Mouse (Mus musculus) fibroblast of lung, adult 2 months (primary cell): Measurements from ENCODE around the gene Trmt44.

Experiments
- DNase-seq: peaks from one replicate; pipeline ENCODE4 v3.0.0-alpha.2; 2011; ENCODE audit warnings: low read depth

Gene Trmt44

DNA sequence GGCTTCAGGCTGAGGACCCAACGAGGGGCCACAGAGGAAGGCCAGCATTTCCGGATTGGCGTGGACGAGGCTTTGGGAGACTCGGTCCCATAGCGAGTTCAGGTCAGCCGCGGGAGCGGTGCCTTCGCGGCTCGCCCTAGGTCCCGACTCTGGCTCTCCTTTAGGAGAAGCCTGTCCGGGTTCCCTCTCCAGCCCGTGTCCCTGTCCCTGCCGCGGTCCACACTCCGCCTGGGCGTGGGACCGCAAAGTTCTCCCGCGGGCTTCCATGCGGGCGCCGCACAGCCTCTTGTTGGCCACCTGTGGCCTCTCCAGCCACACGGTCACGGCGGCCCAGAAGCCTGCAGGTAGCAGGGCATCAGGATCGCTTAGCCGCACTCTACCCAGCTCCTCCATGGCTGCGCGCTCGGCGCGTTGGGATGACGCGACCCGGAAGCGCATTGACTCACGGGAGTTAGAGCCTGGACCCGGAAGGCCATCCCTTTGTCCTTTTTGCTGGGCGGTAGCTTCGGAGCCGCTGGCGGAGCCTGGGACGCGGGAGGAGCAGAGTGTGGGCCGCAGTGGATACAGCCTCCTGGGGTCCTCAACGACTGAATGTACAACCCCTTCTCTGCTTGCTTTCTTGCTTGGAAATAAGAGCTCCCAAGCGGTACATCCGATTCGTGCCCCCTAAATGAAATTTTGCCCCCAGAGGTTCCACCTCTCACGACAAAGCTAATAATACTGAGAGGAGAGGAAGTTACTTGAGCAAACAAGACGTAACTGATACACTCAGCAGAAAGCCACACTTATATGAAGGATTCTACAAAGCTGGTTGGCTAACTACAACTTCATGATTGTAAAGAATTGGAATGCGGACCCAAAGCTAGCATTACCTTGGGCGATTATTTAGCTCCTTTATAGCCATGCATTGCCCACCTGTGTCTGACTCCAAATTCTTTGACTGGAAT, at the start of gene Trmt44:
Gene Trmt44, minus strand, starts transcription at position 418 of the 947 bp plus-strand sequence.
- peak; percentile 71 for DNase-seq

- no peak for DNase-seq
Observed at GRCm38 (mm10) chr5:35623831-35624230, 49.0 kb upstream of the Trmt44 start.

GRCm38 (mm10) chr5:35621114-35621513, 46.2 kb upstream of the Trmt44 start:
- DNase-seq = no peak

DNA sequence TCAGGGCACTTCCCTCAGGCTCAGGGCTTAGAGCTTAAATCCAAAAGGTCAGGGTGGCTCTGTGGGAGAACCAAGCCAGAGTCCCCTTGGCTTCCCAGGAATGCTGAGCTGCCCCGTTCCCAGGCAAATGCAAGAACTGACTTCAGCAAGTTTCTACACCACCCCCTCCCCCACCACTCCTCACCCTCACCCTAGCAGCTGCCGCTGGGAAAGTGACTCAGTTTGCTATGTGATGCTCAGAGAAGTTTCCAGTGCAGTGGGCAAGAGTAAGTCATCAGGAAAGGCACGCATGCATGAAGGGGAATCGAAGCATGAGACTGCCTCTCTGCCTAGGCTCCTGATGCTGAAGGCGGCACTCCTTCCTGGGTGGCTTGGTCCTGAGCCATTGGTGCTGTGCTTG, 42.1 kb upstream of the Trmt44 start:
- peak; percentile 77 for DNase-seq

- no peak for DNase-seq
Observed at GRCm38 (mm10) chr5:35612722-35613121, 37.9 kb upstream of the Trmt44 start.

DNA sequence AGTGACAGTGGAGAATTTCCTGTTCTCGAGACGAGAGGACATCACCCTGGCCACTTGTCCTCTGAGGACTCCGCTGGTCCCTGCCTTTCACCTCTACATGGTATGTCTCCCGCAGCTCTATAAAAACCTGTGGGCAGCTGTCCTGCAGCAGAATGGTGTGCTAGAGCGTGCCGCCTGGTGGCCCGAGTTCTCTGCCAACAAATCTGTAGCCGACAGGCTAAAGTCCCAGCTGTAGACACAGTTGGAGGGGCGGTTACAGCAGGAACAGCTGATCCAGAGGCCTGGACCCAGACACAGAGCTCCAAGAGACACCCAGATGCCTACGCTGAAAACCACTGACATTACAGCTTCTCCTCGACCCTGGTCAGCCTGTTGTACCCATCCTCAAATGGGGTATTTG, 37.0 kb upstream of the Trmt44 start:
- DNase-seq = no peak

DNA sequence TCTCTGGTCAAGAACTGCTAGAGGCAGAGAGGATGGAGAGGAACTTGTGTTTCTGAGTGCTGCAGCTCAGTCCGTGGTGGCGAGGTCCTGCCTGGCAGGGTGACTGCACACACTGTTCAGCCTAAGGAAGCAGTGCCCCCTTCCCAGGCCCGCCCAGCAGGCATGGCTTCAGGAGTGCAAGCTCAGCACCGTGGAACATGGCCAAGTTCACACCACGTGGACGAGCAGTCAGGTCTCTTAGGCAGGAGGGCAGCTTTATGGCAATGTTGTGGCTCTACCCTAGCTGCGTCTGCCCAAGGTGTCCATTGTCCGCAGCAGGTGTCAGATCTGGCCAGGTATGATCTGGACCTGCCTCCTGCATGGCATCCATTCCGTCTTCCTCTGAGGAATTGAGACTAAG, 36.3 kb upstream of the Trmt44 start:
- DNase-seq = no peak

DNA sequence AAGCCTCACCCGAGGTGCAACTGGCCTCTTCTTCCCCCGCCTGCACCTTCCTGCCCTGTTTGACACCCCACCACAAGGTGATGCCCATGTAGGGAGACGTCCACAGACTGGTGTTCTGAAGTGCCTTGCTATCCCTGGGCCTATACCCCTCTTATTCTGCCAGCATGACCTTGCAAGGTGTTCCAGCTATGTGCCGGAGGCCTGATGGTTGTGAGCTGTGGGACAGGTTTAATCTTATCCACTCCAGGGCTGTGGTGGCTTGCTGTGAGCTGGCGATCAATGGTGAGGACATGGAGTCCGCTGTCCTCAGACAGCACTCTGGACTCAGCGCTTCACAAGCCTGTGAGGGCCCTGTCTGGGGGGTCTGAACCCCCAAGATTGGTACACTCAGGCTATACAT, 35.5 kb upstream of the Trmt44 start:
- DNase-seq = no peak

DNA sequence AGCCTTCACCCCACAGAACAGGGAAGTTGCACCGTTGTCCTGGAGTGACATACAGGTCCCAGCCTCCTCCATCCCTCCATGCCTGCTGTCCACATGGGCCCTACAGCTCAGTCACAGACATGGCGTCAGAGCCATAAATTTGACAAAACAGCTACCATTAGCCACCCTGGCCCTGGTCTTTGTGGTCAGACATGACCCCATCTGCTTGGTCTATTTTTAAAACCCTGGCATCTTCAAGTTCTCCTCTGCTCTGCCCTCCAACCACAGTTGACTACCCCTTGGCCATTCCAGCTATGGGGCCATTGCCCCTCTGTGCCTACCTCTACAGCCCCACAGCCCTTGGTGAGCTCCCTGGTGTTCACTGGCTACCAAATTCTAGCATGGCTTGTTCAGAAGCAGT, 35.1 kb upstream of the Trmt44 start:
- DNase-seq = no peak

DNA sequence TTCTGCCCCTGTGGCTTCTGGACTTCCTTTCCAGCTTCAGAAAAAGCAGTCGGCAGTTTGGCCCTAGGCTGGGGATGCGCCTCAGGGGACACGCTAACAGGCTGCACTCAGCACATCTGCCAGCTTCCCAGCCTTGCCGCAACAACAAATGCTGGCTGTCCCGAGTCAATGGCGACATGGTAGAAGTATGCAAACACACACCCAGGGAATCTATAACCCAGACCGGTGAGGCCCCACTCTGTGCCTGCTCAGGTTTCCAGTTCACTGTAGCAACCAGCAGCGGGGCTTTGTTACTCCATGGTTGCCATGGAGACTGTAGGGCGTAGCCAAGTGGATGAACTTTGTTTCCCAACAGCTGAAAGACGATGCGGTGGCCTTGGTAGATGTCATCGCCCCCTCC, 34.5 kb upstream of the Trmt44 start:
- peak; percentile 69 for DNase-seq

- no peak for DNase-seq
Observed at GRCm38 (mm10) chr5:35608559-35608958, 33.7 kb upstream of the Trmt44 start.

GRCm38 (mm10) chr5:35607784-35608183, 32.9 kb upstream of the Trmt44 start:
- DNase-seq = no peak

DNA sequence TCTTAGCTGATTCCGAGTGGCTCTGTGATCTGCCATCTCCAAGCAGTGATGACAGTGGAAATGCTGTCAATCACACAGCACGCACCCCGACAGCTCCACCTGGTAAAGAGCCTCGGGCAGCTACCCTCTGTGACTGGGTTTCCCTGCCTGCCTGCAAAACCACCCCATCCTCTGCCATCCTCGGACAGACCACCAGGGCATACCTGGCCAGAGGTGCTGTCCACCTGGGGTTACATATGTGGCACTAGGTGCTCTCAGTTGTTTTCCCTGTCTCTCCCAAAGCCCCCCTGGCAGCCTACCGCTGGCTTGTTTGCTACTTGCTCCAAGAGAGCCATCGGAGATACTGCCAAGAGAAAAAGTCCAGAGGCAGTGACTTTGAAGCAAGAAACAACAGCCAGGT, 31.9 kb upstream of the Trmt44 start:
- DNase-seq = no peak

GRCm38 (mm10) chr5:35605355-35605754, 30.5 kb upstream of the Trmt44 start:
- no peak for DNase-seq

DNA sequence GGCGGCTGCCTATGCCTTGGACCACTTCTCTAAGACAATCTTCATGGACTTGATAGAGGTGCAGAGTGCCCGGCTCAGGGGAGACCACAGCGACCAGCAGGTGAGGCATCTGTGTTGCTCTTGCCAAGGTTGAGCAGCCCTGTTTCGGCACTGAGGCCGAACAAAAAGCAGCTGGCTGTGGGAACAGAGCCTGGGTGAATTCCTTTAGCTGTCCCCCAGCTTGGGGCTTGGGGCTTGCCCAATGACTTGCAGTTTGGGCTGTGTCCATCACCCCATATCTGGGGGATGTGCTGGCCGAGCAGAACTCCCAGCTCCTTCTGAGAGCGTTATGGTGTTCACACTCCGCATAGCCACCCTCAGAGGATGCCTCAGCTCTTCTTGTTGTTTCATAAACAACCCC, 26.7 kb upstream of the Trmt44 start:
- no peak for DNase-seq

GRCm38 (mm10) chr5:35600233-35600632, 25.4 kb upstream of the Trmt44 start:
- no peak for DNase-seq

- DNase-seq = no peak
Observed at GRCm38 (mm10) chr5:35596169-35597160, 21.6 kb upstream of the Trmt44 start.

DNA sequence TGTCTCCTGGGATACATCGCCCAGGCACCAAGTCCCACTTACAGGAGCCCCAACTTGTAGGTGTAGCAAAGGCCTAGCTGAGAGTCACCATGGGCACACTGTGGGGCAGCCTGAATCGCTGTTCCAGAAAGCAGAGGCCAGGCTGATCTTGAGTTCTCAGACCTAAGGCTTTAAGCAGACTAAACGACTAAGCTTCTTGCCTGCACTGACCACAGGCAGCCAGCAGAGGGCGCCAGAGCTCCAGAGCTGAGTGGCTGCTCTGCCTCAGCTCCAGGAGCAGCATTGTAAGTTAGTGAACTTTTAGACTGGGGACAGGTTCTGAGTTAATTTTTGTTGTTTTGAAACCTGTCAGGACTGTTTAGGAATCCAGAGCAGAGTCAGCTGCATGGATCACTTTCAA, 20.8 kb upstream of the Trmt44 start:
- DNase-seq = peak; percentile 67

GRCm38 (mm10) chr5:35594768-35595167, 19.9 kb upstream of the Trmt44 start:
- no peak for DNase-seq

GRCm38 (mm10) chr5:35593272-35593671, 18.4 kb upstream of the Trmt44 start:
- no peak for DNase-seq

GRCm38 (mm10) chr5:35592824-35593223, 18.0 kb upstream of the Trmt44 start:
- no peak for DNase-seq

DNA sequence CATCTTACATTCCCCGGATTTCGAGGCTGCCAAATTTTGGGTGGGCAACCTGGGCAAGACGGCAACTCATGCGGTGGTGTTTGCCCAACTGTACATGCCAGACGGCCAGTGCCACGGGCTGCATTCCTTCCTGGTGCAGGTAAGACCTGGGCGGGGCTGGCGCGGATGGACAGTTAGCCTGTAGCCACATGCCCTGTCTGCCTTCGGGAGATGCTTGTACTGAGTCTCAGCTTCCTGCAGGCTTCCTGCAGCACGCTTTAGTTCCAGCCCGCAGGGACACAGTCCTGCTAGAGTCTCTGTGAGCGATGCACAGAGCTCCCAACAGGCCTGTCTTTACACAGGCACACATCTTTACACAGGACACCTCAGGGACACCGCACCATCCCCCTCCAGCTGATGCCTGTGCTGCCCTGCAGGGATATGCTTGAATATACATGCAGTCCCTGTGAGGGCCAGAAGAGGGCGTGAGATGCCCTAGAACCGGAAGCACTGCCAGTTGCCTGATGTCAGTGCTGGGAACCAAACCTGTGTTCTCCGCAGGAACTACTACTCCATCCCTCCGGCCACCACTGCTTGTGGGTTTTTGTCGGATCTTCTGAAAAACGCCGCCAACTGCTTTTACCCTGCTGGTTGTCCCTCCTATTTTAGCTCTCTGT, 17.3 kb upstream of the Trmt44 start:
- DNase-seq = no peak
